Mouse (Mus musculus): ENCODE data around the gene Gprc5b. TPM values are rescaled to one million over a fixed set of nuclear protein-coding genes. Genes with fewer than 3 reads are reported as not detected.

Gprc5b gene
- total and polyA plus RNA-seq, 3 experiments: 0.04 to 0.06 TPM; not detected in 1

DNA sequence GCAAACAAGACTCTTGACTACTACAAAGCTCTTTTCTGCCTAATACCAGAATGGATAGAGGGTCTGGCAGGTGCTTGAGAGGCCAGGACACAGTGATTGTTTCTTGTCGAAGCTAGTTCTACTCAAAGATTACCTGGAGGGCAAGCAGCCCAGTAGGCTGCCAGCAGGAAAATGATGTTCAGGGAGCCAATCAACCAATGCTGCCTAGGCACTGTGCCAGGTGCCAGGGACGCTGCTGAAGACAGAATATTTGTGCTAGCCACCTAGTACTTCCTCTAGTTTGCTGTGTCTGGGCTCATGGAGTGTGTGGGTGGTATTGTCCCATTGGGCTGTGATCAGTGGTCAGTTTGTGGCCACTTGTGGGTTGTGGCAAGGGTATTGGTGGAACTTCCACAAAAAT is 7.5 kb upstream of the Gprc5b start:
- Histone ChIP-seq H3K9ac (ENCODE audit: insufficient read depth, low read depth) (no peak overlapping the region), H3K4me1 (ENCODE audit: control insufficient read depth in 1 of 2, insufficient read depth in 2 of 2) (no peaks in the 10 kb centered on the region), H3K4me3 (replicated peaks in 1 of 3; ENCODE audit: low read depth in 2 of 3, low read length in 2 of 3, poor library complexity in 1 of 3) (no peak overlapping the region), H3K9me3 (replicated peaks; ENCODE audit: low read length) (no peaks in the 10 kb centered on the region), H3K4me2 (ENCODE audit: insufficient read depth, low read depth, poor library complexity, severe bottlenecking) (no peak overlapping the region), H3K36me3 (replicated peaks in 1 of 2; ENCODE audit: control insufficient read depth in 1 of 2, insufficient read depth in 1 of 2, low read length in 1 of 2) (no peaks in the 10 kb centered on the region), H3K27ac (ENCODE audit: insufficient read depth, low read depth) (no peak overlapping the region), H3K79me2 (replicated peaks; ENCODE audit: control insufficient read depth, extremely low read depth, insufficient read depth, poor library complexity, severe bottlenecking) (no peaks in the 10 kb centered on the region), H3K27me3 (replicated peaks) (peaks cover 77% of the 10 kb centered on the region)
- no peak for TF ChIP-seq USF1 (IDR thresholded peaks at IDR 0.05; ENCODE audit: low read depth, low read length)
- no peak for DNase-seq (ENCODE audit: extremely low read depth)
- in situ Hi-C loops (cut with MboI; ENCODE audit: low pct_ligation_motif_present, low pct_unique_long_range_greater_than_20kb, low sequenced_read_pairs): no loop called here
- dilution Hi-C loops (cut with MboI; ENCODE audit: extremely low pct_ligation_motif_present, extremely low pct_unique_long_range_greater_than_20kb, low sequenced_read_pairs): no loop called here

DNA sequence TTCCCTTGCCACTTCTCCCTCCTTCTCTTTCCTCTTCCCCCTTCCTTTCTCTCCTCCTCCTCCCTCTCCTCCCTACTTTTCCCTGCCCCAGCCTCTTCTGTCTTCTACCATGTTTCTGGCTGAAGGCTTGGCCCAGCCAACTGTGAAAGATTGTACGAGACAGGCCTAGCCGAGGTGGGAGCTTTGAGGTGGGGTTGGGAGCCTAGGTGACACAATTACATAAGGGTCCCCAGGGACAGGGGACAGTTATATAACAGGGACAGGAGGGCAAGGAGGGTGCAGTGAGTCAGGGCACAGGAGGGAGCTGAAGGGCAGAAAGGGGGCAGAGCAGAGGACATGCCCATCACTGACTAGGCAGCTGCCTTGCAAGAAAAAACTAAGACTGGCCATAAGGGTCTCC is 7.0 kb upstream of the Gprc5b start:
- Histone ChIP-seq H3K4me2 (ENCODE audit: insufficient read depth, low read depth, poor library complexity, severe bottlenecking) (no peak overlapping the region), H3K27ac (ENCODE audit: insufficient read depth, low read depth) (no peak overlapping the region), H3K4me1 (ENCODE audit: control insufficient read depth in 1 of 2, insufficient read depth in 2 of 2) (no peaks in the 10 kb centered on the region), H3K4me3 (replicated peaks in 1 of 3; ENCODE audit: low read depth in 2 of 3, low read length in 2 of 3, poor library complexity in 1 of 3) (no peak overlapping the region), H3K79me2 (replicated peaks; ENCODE audit: control insufficient read depth, extremely low read depth, insufficient read depth, poor library complexity, severe bottlenecking) (no peaks in the 10 kb centered on the region), H3K9ac (ENCODE audit: insufficient read depth, low read depth) (no peak overlapping the region), H3K27me3 (replicated peaks) (peaks cover 72% of the 10 kb centered on the region), H3K36me3 (replicated peaks in 1 of 2; ENCODE audit: control insufficient read depth in 1 of 2, insufficient read depth in 1 of 2, low read length in 1 of 2) (no peaks in the 10 kb centered on the region), H3K9me3 (replicated peaks; ENCODE audit: low read length) (no peaks in the 10 kb centered on the region)
- DNase-seq (ENCODE audit: extremely low read depth): no peak
- TF ChIP-seq ZMIZ1 (IDR thresholded peaks at IDR 0.05; ENCODE audit: low read depth, low read length) (no peak), NELFE (IDR thresholded peaks at IDR 0.05; ENCODE audit: low read depth, low read length) (no peak), SMC3 (IDR thresholded peaks at IDR 0.05; ENCODE audit: low read depth, low read length) (no peak), E2F4 (IDR thresholded peaks at IDR 0.05; ENCODE audit: insufficient replicate concordance, low read depth, low read length) (no peak), TCF12 (IDR thresholded peaks at IDR 0.05; ENCODE audit: low read depth, low read length) (no peak), IRF4 (IDR thresholded peaks at IDR 0.05; ENCODE audit: low read depth, low read length) (no peak), BHLHE40 (IDR thresholded peaks at IDR 0.05; ENCODE audit: low read depth, low read length) (no peak), ELF1 (IDR thresholded peaks at IDR 0.05; ENCODE audit: low read depth, low read length) (no peak)
- dilution Hi-C loops (cut with MboI; ENCODE audit: extremely low pct_ligation_motif_present, extremely low pct_unique_long_range_greater_than_20kb, low sequenced_read_pairs) (no loop called here), in situ Hi-C loops (cut with MboI; ENCODE audit: low pct_ligation_motif_present, low pct_unique_long_range_greater_than_20kb, low sequenced_read_pairs) (no loop called here)

DNA sequence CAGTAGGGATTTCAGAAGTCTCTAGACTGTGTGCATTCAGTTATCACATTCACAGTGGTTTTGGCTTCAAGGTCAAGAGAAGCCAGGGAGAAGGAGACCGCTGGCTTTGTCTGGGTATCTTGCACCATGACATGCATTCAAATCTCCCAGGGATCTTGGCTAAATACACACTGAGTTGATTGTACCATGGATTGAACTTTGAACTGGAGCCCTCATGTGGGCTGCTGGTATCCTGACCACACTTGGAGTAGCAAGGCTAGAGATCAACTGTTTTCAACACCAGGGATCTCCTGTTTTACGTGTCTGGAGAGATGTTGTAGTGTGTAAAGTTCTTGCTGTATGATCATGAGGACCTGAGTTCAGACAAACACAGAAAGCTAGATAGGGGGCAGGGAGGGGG is 4.8 kb upstream of the Gprc5b start:
- dilution Hi-C loops (cut with MboI; ENCODE audit: extremely low pct_ligation_motif_present, extremely low pct_unique_long_range_greater_than_20kb, low sequenced_read_pairs): no loop called here
- Histone ChIP-seq H3K36me3 (replicated peaks in 1 of 2; ENCODE audit: control insufficient read depth in 1 of 2, insufficient read depth in 1 of 2, low read length in 1 of 2) (no peaks in the 10 kb centered on the region), H3K27me3 (replicated peaks) (peaks cover 57% of the 10 kb centered on the region)

More for the DNA sequence above, 4.8 kb upstream of the Gprc5b start:
- in situ Hi-C loops (cut with MboI; ENCODE audit: low pct_ligation_motif_present, low pct_unique_long_range_greater_than_20kb, low sequenced_read_pairs): loop anchor here (10.0 kb wide), 1 partner anchor 145 kb away; the partner anchor contains the start of genes Iqck and Knop1
- H3K9ac ChIP-seq (ENCODE audit: insufficient read depth, low read depth): no peak overlapping the region
- no peak for DNase-seq (ENCODE audit: extremely low read depth)
- no peaks in the 10 kb centered on the region for H3K9me3 ChIP-seq (replicated peaks; ENCODE audit: low read length)
- no peaks in the 10 kb centered on the region for H3K79me2 ChIP-seq (replicated peaks; ENCODE audit: control insufficient read depth, extremely low read depth, insufficient read depth, poor library complexity, severe bottlenecking)
- H3K27ac ChIP-seq (ENCODE audit: insufficient read depth, low read depth): no peak overlapping the region
- no peak overlapping the region for H3K4me2 ChIP-seq (ENCODE audit: insufficient read depth, low read depth, poor library complexity, severe bottlenecking)
- TF ChIP-seq RAD21 (IDR thresholded peaks at IDR 0.05; ENCODE audit: low read depth, low read length) (no peak), MXI1 (IDR thresholded peaks at IDR 0.05; ENCODE audit: low read depth, low read length) (no peak), JUN (IDR thresholded peaks at IDR 0.05; ENCODE audit: insufficient read depth, low read depth, low read length) (no peak), MEF2A (IDR thresholded peaks at IDR 0.05; ENCODE audit: borderline replicate concordance, low read depth, low read length) (no peak), JUND (conservative IDR thresholded peaks at IDR 0.05; ENCODE audit: low read depth, low read length) (no peak), NELFE (IDR thresholded peaks at IDR 0.05; ENCODE audit: low read depth, low read length) (no peak), BHLHE40 (IDR thresholded peaks at IDR 0.05; ENCODE audit: low read depth, low read length) (no peak), MYC (IDR thresholded peaks at IDR 0.05; ENCODE audit: low read depth, low read length) (no peak), ZC3H11A (IDR thresholded peaks at IDR 0.05; ENCODE audit: low read depth, low read length) (no peak), POLR2A (IDR thresholded peaks at IDR 0.05; ENCODE audit: low read depth, low read length) (no peak), USF2 (conservative IDR thresholded peaks at IDR 0.05; ENCODE audit: low read depth, low read length) (no peak), IRF4 (IDR thresholded peaks at IDR 0.05; ENCODE audit: low read depth, low read length) (no peak), CHD2 (IDR thresholded peaks at IDR 0.05; ENCODE audit: low read length) (no peak), USF1 (IDR thresholded peaks at IDR 0.05; ENCODE audit: low read depth, low read length) (no peak), GABPA (IDR thresholded peaks at IDR 0.05; ENCODE audit: insufficient replicate concordance, low read depth, low read length) (no peak), E2F4 (IDR thresholded peaks at IDR 0.05; ENCODE audit: insufficient replicate concordance, low read depth, low read length) (no peak), SMC3 (IDR thresholded peaks at IDR 0.05; ENCODE audit: low read depth, low read length) (no peak), CTCF (conservative IDR thresholded peaks at IDR 0.05 in 1 of 2, IDR thresholded peaks at IDR 0.05 in 1 of 2; ENCODE audit: low read depth in 2 of 2, low read length in 2 of 2) (no peak)
- H3K4me1 ChIP-seq (ENCODE audit: control insufficient read depth in 1 of 2, insufficient read depth in 2 of 2): no peaks in the 10 kb centered on the region
- no peak overlapping the region for H3K4me3 ChIP-seq (replicated peaks in 1 of 3; ENCODE audit: low read depth in 2 of 3, low read length in 2 of 3, poor library complexity in 1 of 3)
